Mouse (Mus musculus) yolk sac, embryonic 10.5 days (tissue): ENCODE measurements around the gene Tbx3.

Experiments
- DNase-seq: peaks from one replicate; pipeline ENCODE4 v3.0.0-alpha.2; 2017; ENCODE audit warnings: low spot score

Tbx3 gene

GRCm38 (mm10) chr5:119662326-119662725 lies 8.1 kb upstream of the Tbx3 start:
- no peak for DNase-seq

- no peak for DNase-seq
Observed at GRCm38 (mm10) chr5:119662731-119663130, 7.7 kb upstream of the Tbx3 start.

DNA sequence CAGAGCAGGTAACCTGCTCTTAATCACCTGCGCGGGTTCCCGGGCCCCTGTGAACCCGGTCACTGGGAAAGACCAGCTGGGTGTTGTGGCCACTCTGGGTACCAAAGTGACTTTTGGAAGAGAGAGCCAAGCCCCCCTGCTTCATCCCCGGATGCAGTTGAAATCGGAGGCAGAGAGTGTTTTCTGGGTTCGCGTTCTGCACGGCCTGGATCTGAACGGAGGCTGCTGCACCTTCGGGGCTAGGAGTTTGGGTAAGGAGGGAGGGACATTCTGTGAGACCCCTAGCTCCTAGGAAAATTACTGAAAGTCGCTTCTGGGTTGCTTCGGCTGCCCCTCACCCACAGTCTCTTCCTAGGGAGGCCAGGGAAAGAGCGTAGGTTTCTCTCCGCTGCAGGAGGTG lies 7.2 kb upstream of the Tbx3 start:
- no peak for DNase-seq

DNA sequence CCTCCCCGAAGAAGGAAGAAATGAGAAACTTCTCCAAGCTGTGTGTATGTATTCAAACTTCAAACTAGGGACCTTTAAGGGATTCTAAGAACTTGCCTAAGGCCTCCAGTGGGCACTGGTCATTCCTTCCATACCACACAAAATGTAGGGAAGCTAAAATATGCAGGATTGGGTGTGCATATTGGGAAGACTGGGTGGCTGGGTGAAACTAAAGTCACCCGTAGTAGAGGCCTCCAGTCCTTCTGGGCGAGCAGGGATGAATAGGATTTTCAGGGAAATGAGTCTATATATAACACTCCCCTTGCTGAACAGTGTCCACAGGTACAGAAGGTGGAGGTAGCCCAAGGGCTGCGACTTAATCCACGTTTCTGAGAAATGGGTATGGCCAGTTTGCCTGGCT lies 6.7 kb upstream of the Tbx3 start:
- DNase-seq, result no peak

DNA sequence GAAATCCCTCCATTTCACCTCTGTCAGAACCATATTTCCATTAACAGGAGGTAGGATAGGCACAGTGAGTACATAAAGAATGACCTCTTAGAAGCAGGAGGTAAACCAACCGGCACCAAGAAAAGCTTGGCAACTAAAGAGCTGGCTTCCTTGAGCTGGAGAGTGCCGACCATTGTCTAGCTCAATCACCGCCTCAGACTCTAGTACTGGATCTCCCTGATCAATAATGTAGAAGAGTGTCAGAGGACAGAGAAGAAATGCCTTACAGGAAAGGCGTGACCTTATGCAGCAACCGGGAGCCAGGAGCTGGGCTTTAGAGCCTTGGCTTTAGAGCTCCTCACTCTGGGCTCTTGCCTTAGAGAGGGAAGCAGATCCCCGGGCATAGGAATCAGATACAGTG lies 4.7 kb upstream of the Tbx3 start:
- DNase-seq, result no peak

DNA sequence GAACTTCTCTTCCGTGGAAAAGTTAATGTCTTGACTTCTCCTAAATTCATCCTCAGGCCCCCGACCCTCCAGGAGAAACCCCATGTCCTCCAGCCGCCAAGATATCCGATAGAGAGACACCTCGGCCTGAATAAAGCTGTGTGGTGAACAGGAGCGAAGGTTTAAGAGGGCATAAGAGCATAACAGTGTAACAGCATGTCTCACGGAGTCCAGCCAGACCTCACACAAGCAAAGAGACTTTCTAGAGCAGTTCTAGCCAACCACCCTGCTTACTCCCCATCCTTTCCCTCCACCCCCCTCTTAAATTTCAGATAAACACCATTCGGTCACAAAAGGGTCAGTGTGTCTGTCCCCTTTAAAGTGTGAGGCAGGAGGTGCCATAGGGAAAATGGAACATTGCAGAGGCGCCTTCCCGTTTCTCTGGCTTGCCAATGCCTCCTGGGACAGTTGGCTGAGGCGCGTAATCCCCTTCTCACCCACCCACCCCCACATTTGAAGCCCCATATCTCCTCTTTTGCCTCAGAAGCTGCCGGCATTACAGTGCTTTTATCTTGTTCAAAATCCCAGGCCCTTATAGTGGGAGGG lies 3.0 kb upstream of the Tbx3 start:
- DNase-seq, result no peak

GRCm38 (mm10) chr5:119668191-119668912 lies 2.1 kb upstream of the Tbx3 start:
- peak; percentile 75 for DNase-seq

DNA sequence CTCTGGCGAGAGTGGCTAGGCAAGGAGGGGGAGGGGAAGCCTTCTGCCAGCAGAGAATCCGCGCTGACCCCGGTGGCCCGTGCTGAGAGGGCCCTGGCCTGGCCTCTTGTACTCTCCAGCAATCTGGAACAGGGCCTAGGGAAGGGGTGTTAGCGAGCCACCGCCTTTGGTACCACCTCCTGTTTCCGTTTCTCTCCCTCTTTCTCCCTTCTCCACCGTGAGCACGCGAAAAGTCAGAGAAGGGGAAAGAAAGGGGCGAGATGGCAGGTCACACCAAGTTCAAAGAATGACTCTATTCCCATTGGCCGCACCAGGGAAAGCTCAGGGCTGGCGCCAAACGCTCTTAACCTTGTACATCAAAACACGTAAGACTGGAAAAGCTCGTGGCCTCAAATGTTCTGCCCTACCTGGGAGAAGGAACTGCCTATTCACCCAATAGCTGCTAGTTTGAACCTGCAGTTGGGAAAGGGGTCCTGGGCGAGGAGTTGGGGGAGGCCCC lies 1.5 kb upstream of the Tbx3 start:
- peak; percentile 58 for DNase-seq

DNA sequence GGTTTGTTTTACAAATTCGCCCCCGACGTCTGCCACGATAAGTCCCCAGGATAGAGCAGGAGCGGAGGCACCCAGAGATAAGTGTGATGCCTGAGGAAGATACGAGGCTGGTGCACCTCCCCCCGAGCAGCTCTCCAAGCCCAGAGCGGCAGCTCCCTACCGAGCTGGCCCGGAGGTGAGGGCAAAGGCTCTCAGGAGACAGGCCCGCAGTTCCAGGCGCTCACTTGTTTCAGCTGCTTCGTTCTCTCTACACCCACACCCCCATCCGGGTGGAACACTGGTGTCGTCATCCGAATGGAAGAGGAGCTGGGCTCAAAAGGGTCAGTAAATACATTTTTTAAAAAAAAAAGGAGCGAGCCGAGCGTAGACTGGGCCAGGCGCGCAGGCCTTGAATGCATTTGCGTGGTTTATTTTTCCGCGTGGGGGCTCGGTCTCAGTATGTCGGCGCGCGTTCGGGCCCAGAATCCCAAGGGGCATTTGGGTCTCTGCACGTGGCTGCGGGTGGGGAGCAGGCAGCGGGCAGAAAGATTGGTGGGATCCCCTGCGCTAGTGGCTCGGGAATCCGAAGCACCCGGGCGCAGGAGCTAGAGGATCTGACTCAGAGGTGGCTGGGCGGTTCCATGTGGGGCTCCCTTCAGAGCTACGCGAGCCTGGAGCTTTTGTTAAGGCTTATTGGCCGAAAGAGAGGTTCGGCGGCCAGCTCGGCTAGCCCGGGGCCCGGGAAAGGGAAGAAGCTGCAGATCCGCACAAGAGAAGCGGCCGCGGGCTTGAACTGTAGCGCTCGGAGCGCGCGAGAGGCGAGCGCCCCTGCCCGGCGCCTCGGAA lies 516 bp upstream of the Tbx3 start:
- DNase-seq, result peak; percentile 68

- DNase-seq, result peak; percentile 72
Observed at GRCm38 (mm10) chr5:119671124-119671801, 794 bp downstream of the Tbx3 start.

DNA sequence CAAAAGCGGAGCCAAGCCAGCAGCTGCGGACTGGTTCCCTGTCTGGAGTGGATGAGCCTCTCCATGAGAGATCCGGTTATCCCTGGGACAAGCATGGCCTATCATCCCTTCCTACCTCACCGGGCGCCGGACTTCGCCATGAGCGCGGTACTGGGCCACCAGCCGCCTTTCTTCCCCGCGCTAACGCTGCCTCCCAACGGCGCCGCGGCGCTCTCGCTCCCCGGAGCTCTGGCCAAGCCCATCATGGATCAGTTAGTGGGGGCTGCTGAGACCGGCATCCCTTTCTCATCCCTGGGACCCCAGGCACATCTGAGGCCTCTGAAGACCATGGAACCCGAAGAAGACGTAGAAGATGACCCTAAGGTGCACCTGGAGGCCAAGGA lies 1.5 kb downstream of the Tbx3 start:
- peak; percentile 50 for DNase-seq

GRCm38 (mm10) chr5:119672348-119672983 lies 2.0 kb downstream of the Tbx3 start:
- no peak for DNase-seq

- DNase-seq, result no peak
Observed at GRCm38 (mm10) chr5:119672984-119673600, 2.6 kb downstream of the Tbx3 start.

GRCm38 (mm10) chr5:119673716-119674605 lies 3.5 kb downstream of the Tbx3 start:
- no peak for DNase-seq

GRCm38 (mm10) chr5:119674606-119675330 lies 4.3 kb downstream of the Tbx3 start:
- no peak for DNase-seq

- DNase-seq, result peak; percentile 57
Observed at GRCm38 (mm10) chr5:119676245-119676644, 5.8 kb downstream of the Tbx3 start.

- DNase-seq, result no peak
Observed at GRCm38 (mm10) chr5:119678516-119678915, 8.0 kb downstream of the Tbx3 start.

DNA sequence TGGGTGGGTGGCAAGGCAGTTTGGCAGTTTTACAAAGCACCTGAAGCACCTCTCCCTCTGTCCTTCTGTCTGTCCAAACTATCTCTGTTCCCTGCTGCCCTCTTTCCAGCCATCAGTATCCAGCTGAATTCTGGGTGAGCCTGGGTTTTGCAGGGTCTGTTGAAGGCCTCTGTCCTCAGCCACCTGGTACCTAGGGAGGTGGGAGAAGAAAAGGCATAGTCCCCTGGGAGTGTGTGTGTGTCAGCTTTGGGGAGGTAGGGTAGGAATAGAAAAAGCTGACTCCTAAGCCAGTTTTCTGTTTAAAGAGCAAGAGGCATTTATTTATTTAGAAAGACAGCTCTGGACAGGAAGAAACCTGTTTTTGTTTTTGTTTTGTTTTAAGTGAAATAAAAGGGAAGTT lies 8.6 kb downstream of the Tbx3 start:
- no peak for DNase-seq

GRCm38 (mm10) chr5:119679614-119680328 lies 9.3 kb downstream of the Tbx3 start:
- DNase-seq, result no peak
